Comparison of ENCODE assay signal across 22 mouse cellular contexts in genomic region chr6:37773294-37773693, GRCm38 (mm10).
DNase-seq lines count a peak whose midpoint lies in the region; ATAC-seq and TF ChIP-seq lines count a peak whose summit lies in the region.
"Had no signal": no experiment of that assay in that cellular context is flagged by ENCODE, and none has a peak within 500 bp of the region (broad histone marks: within the 10 kb centered on the region; RNA-seq: fewer than 3 reads in every experiment).

No protein-coding gene starts in this region.

- no peak overlapping the region for H3K4me3 ChIP-seq in ES-Bruce4 (ENCODE audit: low read depth, low read length)
- H3K4me3 ChIP-seq in forebrain, embryonic 12.5 days (replicated peaks), result no peak overlapping the region
- H3K4me3 ChIP-seq: embryonic facial prominence, embryonic 13.5 days; embryonic facial prominence, embryonic 15.5 days; erythroblast, embryonic 14.5 days; forebrain, embryonic 10.5 days; forebrain, embryonic 13.5 days; forebrain, embryonic 15.5 days had no signal

- no peak overlapping the region for H3K9ac ChIP-seq in ES-Bruce4 (ENCODE audit: low read depth, poor library complexity, severe bottlenecking)
- no peak overlapping the region for H3K9ac ChIP-seq in forebrain, embryonic 12.5 days
- H3K9ac ChIP-seq: embryonic facial prominence, embryonic 13.5 days; embryonic facial prominence, embryonic 15.5 days; forebrain, embryonic 13.5 days; forebrain, embryonic 15.5 days; forebrain, postnatal 0 days had no signal

- no peak for ATAC-seq in forebrain, embryonic 12.5 days (ENCODE audit: low FRiP score)
- ATAC-seq: forebrain, embryonic 13.5 days; forebrain, embryonic 15.5 days; forebrain, postnatal 0 days had no signal

- peaks cover 1% of the 10 kb centered on the region for H3K4me1 ChIP-seq in ES-Bruce4 (ENCODE audit: control insufficient read depth, insufficient read depth, low read length)
- no peaks in the 10 kb centered on the region for H3K4me1 ChIP-seq in forebrain, embryonic 12.5 days
- H3K4me1 ChIP-seq: embryonic facial prominence, embryonic 13.5 days; embryonic facial prominence, embryonic 15.5 days; forebrain, embryonic 10.5 days; forebrain, embryonic 13.5 days; forebrain, embryonic 15.5 days had no signal

- H3K27me3 ChIP-seq in ES-Bruce4 (ENCODE audit: control insufficient read depth, insufficient read depth, low read length, poor library complexity, severe bottlenecking), result no peaks in the 10 kb centered on the region
- H3K27me3 ChIP-seq in forebrain, embryonic 12.5 days, result no peaks in the 10 kb centered on the region
- H3K27me3 ChIP-seq: embryonic facial prominence, embryonic 13.5 days; embryonic facial prominence, embryonic 15.5 days; forebrain, embryonic 13.5 days; forebrain, embryonic 15.5 days had no signal

- peaks cover 70% of the 10 kb centered on the region for H3K9me3 ChIP-seq in ES-Bruce4 (replicated peaks; ENCODE audit: control insufficient read depth, insufficient read depth, low read length, poor library complexity, severe bottlenecking)
- 0 out of 2 replicates have a peak, but pooled peaks cover 4% of the 10 kb centered on the region for H3K9me3 ChIP-seq in forebrain, embryonic 12.5 days
- H3K9me3 ChIP-seq: embryonic facial prominence, embryonic 15.5 days; forebrain, embryonic 13.5 days; forebrain, embryonic 15.5 days had no signal

- no peak for TF ChIP-seq POLR2A in ES-Bruce4 (IDR thresholded peaks at IDR 0.05; ENCODE audit: insufficient read depth, low read length)

- peak overlapping the region; percentile 61 for H3K27ac ChIP-seq in ES-Bruce4 (ENCODE audit: insufficient read depth, low read length)
- H3K27ac ChIP-seq in forebrain, embryonic 12.5 days, result no peak overlapping the region
- H3K27ac ChIP-seq: embryonic facial prominence, embryonic 13.5 days; embryonic facial prominence, embryonic 15.5 days; forebrain, embryonic 10.5 days; forebrain, embryonic 13.5 days; forebrain, embryonic 15.5 days had no signal

- DNase-seq in 3T3-L1 (ENCODE audit: low read depth, low spot score), result peak; percentile 24
- DNase-seq in 416B (ENCODE audit: low read depth), result peak; percentile 59
- no peak for DNase-seq in kidney, adult 8-10 months
- DNase-seq: adrenal gland, adult 2 months; adrenal gland, postnatal 10 days; adrenal gland, postnatal 25 days; cerebellum, adult 11 months; cerebellum, adult 18-20 months; cerebellum, adult 8-10 months; cerebellum, adult 9-11 months; cerebellum, postnatal 14 days; cerebellum, postnatal 36 days; embryo, embryonic 11 days; forebrain, postnatal 0 days had no signal

- no peak for TF ChIP-seq EP300 in ES-Bruce4 (IDR thresholded peaks at IDR 0.05; ENCODE audit: insufficient read depth, low read depth, low read length)

- no peak for TF ChIP-seq CTCF in ES-Bruce4 (IDR thresholded peaks at IDR 0.05; ENCODE audit: low read depth, low read length)

- H3K36me3 ChIP-seq in ES-Bruce4 (ENCODE audit: control insufficient read depth, insufficient read depth, low read length, poor library complexity, severe bottlenecking), result no peaks in the 10 kb centered on the region; the same call in 1 of the 2 replicates
- no peaks in the 10 kb centered on the region for H3K36me3 ChIP-seq in forebrain, embryonic 12.5 days (replicated peaks)
- H3K36me3 ChIP-seq: embryonic facial prominence, embryonic 13.5 days; embryonic facial prominence, embryonic 15.5 days; forebrain, embryonic 10.5 days; forebrain, embryonic 15.5 days had no signal

- no peak overlapping the region for H3K4me2 ChIP-seq in forebrain, embryonic 12.5 days
- H3K4me2 ChIP-seq: embryonic facial prominence, embryonic 13.5 days; embryonic facial prominence, embryonic 15.5 days; forebrain, embryonic 13.5 days; forebrain, embryonic 15.5 days had no signal

Comparison
In these comparisons a context has a peak if more than half of its experiments do, and no peak if none do; other contexts are left out.
1. DNase-seq: peak in 3T3-L1 (single experiment) and 416B (single experiment); none in kidney, adult 8-10 months (0 of 2).